Mouse (Mus musculus) CH12.LX (cell line): ENCODE results near the gene Slc9a8. TPM values are rescaled to one million over a fixed set of nuclear protein-coding genes. Genes with fewer than 3 reads are reported as not detected.

Source experiments
- DNase-seq: peaks from one replicate; pipeline ENCODE4 v3.0.0-alpha.2; 2013; ENCODE audit errors: extremely low read depth
- H3K27ac ChIP-seq: 2 replicates; pipeline ENCODE4 v1.5.1; 2012; ENCODE audit warnings: low read depth, mild to moderate bottlenecking, control low read depth, moderate library complexity; ENCODE audit not compliant: insufficient read depth
- H3K27me3 ChIP-seq: replicated peaks from 2 replicates; pipeline ENCODE3; 2012; ENCODE audit warnings: inconsistent platforms
- H3K36me3 ChIP-seq, 2 experiments: replicated peaks in 1 of 2; 2 replicates each; pipeline versions ENCODE3 to v1.6.1; 2012; ENCODE audit warnings: inconsistent platforms in 1 of 2, low read length in 1 of 2, mild to moderate bottlenecking in 1 of 2, mixed read lengths in 1 of 2, moderate library complexity in 1 of 2; ENCODE audit not compliant: control insufficient read depth in 1 of 2, insufficient read depth in 1 of 2
- H3K4me1 ChIP-seq, 2 experiments: 2 replicates each; pipeline ENCODE4 v1.6.1; 2012; ENCODE audit warnings: inconsistent platforms in 1 of 2, moderate library complexity in 1 of 2; ENCODE audit not compliant: insufficient read depth in 2 of 2, control insufficient read depth in 1 of 2
- H3K4me2 ChIP-seq: 2 replicates; pipeline ENCODE4 v1.6.1; 2012; ENCODE audit warnings: low read depth, mild to moderate bottlenecking, control low read depth; ENCODE audit not compliant: poor library complexity, insufficient read depth, severe bottlenecking
- H3K4me3 ChIP-seq, 3 experiments: fragments of 150-350 bp in 1 of 3; sonication (generic) in 1 of 3; replicated peaks in 1 of 3; 2 replicates each; pipeline versions ENCODE3 to v1.5.1; 2011 to 2012; ENCODE audit warnings: low read depth in 2 of 3, low read length in 2 of 3, mild to moderate bottlenecking in 2 of 3, moderate library complexity in 2 of 3, control low read depth in 1 of 3, improper control_type of control experiment in 1 of 3, inconsistent platforms in 1 of 3, mixed read lengths in 1 of 3; ENCODE audit not compliant: poor library complexity in 1 of 3
- H3K79me2 ChIP-seq: replicated peaks from 2 replicates; pipeline ENCODE4 v1.6.1; 2012; ENCODE audit warnings: mild to moderate bottlenecking, moderate library complexity; ENCODE audit not compliant: control insufficient read depth, poor library complexity, insufficient read depth, severe bottlenecking; ENCODE audit errors: extremely low read depth
- H3K9ac ChIP-seq: 2 replicates; pipeline ENCODE4 v1.6.1; 2012; ENCODE audit warnings: low read depth, mild to moderate bottlenecking, control low read depth, moderate library complexity; ENCODE audit not compliant: insufficient read depth
- H3K9me3 ChIP-seq: replicated peaks from 2 replicates; pipeline ENCODE3; 2012; ENCODE audit warnings: low read length, inconsistent platforms, mixed read lengths
- BHLHE40 ChIP-seq: IDR thresholded peaks from 2 replicates; pipeline ENCODE4 v1.6.1; 2011; ENCODE audit warnings: mild to moderate bottlenecking, low read depth, low read length, improper control_type of control experiment
- CHD2 ChIP-seq: IDR thresholded peaks from 2 replicates; pipeline ENCODE4 v1.6.1; 2011; ENCODE audit warnings: low read length, improper control_type of control experiment
- CTCF ChIP-seq, 2 experiments: IDR thresholded peaks in 1 of 2; conservative IDR thresholded peaks in 1 of 2; 2 replicates each; pipeline ENCODE4 v1.5.1; 2011 to 2012; ENCODE audit warnings: low read depth in 2 of 2, low read length in 2 of 2, improper control_type of control experiment in 1 of 2, inconsistent platforms in 1 of 2, mild to moderate bottlenecking in 1 of 2, moderate library complexity in 1 of 2
- E2F4 ChIP-seq: IDR thresholded peaks from 2 replicates; pipeline ENCODE4 v1.6.1; 2011; ENCODE audit warnings: low read depth, low read length, improper control_type of control experiment; ENCODE audit not compliant: insufficient replicate concordance
- ELF1 ChIP-seq: IDR thresholded peaks from 2 replicates; pipeline ENCODE4 v1.6.1; 2014; ENCODE audit warnings: low read depth, mild to moderate bottlenecking, inconsistent platforms, low read length, improper control_type of control experiment
- IRF4 ChIP-seq: IDR thresholded peaks from 2 replicates; pipeline ENCODE4 v1.6.1; 2014; ENCODE audit warnings: low read depth, mild to moderate bottlenecking, inconsistent platforms, low read length, improper control_type of control experiment
- MAX ChIP-seq: IDR thresholded peaks from 2 replicates; pipeline ENCODE4 v1.6.1; 2011; ENCODE audit warnings: low read length, improper control_type of control experiment
- MAZ ChIP-seq: IDR thresholded peaks from 2 replicates; pipeline ENCODE4 v1.6.1; 2012; ENCODE audit warnings: low read depth, mild to moderate bottlenecking, inconsistent platforms, low read length, improper control_type of control experiment, moderate library complexity
- MEF2A ChIP-seq: IDR thresholded peaks from 2 replicates; pipeline ENCODE4 v1.6.1; 2014; ENCODE audit warnings: low read depth, mild to moderate bottlenecking, inconsistent platforms, low read length, improper control_type of control experiment, borderline replicate concordance
- MYC ChIP-seq: IDR thresholded peaks from 2 replicates; pipeline ENCODE4 v1.6.1; 2011; ENCODE audit warnings: low read depth, mild to moderate bottlenecking, improper control_type of control experiment, low read length
- NRF1 ChIP-seq: IDR thresholded peaks from 2 replicates; pipeline ENCODE4 v1.6.1; 2014; ENCODE audit warnings: low read depth, mild to moderate bottlenecking, inconsistent platforms, low read length, improper control_type of control experiment, moderate library complexity
- POLR2A ChIP-seq: IDR thresholded peaks from 2 replicates; pipeline ENCODE4 v1.6.1; 2011; ENCODE audit warnings: low read depth, mild to moderate bottlenecking, improper control_type of control experiment, low read length
- POLR2AphosphoS2 ChIP-seq: IDR thresholded peaks from 2 replicates; pipeline ENCODE4 v1.6.1; 2011; ENCODE audit warnings: low read depth, low read length, improper control_type of control experiment
- RAD21 ChIP-seq: IDR thresholded peaks from 2 replicates; pipeline ENCODE4 v1.6.1; 2011; ENCODE audit warnings: low read depth, mild to moderate bottlenecking, low read length, improper control_type of control experiment, moderate library complexity
- RCOR1 ChIP-seq: conservative IDR thresholded peaks from 2 replicates; pipeline ENCODE4 v1.6.1; 2012; ENCODE audit warnings: low read depth, mild to moderate bottlenecking, inconsistent platforms, low read length, improper control_type of control experiment
- SIN3A ChIP-seq: IDR thresholded peaks from 2 replicates; pipeline ENCODE4 v1.6.1; 2012; ENCODE audit warnings: low read length, improper control_type of control experiment, inconsistent platforms
- TBP ChIP-seq: conservative IDR thresholded peaks from 2 replicates; pipeline ENCODE4 v1.6.1; 2011; ENCODE audit warnings: low read depth, low read length, improper control_type of control experiment
- TCF12 ChIP-seq: IDR thresholded peaks from 2 replicates; pipeline ENCODE4 v1.6.1; 2014; ENCODE audit warnings: low read depth, mild to moderate bottlenecking, inconsistent platforms, low read length, improper control_type of control experiment
- UBTF ChIP-seq: IDR thresholded peaks from 2 replicates; pipeline ENCODE4 v1.6.1; 2012; ENCODE audit warnings: low read depth, mild to moderate bottlenecking, inconsistent platforms, low read length, improper control_type of control experiment, moderate library complexity
- USF1 ChIP-seq: IDR thresholded peaks from 2 replicates; pipeline ENCODE4 v1.6.1; 2014; ENCODE audit warnings: low read depth, mild to moderate bottlenecking, inconsistent platforms, low read length, improper control_type of control experiment
- USF2 ChIP-seq: conservative IDR thresholded peaks from 2 replicates; pipeline ENCODE4 v1.6.1; 2011; ENCODE audit warnings: low read depth, low read length, improper control_type of control experiment
- ZKSCAN1 ChIP-seq: IDR thresholded peaks from 2 replicates; pipeline ENCODE4 v1.6.1; 2012; ENCODE audit warnings: low read depth, inconsistent platforms, low read length, improper control_type of control experiment, borderline replicate concordance
- ZMIZ1 ChIP-seq: IDR thresholded peaks from 2 replicates; pipeline ENCODE4 v1.6.1; 2012; ENCODE audit warnings: low read depth, mild to moderate bottlenecking, inconsistent platforms, low read length, improper control_type of control experiment
- ZNF384 ChIP-seq: IDR thresholded peaks from 2 replicates; pipeline ENCODE4 v1.6.1; 2012; ENCODE audit warnings: low read depth, low read length, improper control_type of control experiment, inconsistent platforms
- dilution Hi-C: fragments of 300-500 bp; cut with MboI; formaldehyde crosslinking; loops from 2 replicates; pipeline ENCODE4 v1.14.3; 2020; ENCODE audit warnings: low sequenced_read_pairs; ENCODE audit not compliant: extremely low pct_unique_long_range_greater_than_20kb, extremely low pct_ligation_motif_present
- in situ Hi-C: fragments of 300-500 bp; cut with MboI; formaldehyde crosslinking; loops from 3 replicates; pipeline ENCODE4 v1.14.3; 2019; ENCODE audit warnings: low sequenced_read_pairs, low pct_ligation_motif_present, low pct_unique_long_range_greater_than_20kb, mixed read lengths
- polyA plus RNA-seq: library from polyadenylated mRNA; unstranded; fragments of >175 nt; gene quantifications from 2 replicates; pipeline ENCODE4 v1.2.1, GENCODE M21; 2012; ENCODE audit warnings: low read depth; ENCODE audit not compliant: insufficient read length
- total RNA-seq, 2 experiments: library from RNA; depleted of rRNA; stranded (reverse); fragments of 300-350 nt in 1 of 2; fragments of >200 nt in 1 of 2; gene quantifications; 2 replicates each; pipeline ENCODE4 v1.2.3; 2012 to 2014

The Slc9a8 gene
- total and polyA plus RNA-seq, 3 experiments = 14.5 to 26.0 (median 25.0) TPM

DNA sequence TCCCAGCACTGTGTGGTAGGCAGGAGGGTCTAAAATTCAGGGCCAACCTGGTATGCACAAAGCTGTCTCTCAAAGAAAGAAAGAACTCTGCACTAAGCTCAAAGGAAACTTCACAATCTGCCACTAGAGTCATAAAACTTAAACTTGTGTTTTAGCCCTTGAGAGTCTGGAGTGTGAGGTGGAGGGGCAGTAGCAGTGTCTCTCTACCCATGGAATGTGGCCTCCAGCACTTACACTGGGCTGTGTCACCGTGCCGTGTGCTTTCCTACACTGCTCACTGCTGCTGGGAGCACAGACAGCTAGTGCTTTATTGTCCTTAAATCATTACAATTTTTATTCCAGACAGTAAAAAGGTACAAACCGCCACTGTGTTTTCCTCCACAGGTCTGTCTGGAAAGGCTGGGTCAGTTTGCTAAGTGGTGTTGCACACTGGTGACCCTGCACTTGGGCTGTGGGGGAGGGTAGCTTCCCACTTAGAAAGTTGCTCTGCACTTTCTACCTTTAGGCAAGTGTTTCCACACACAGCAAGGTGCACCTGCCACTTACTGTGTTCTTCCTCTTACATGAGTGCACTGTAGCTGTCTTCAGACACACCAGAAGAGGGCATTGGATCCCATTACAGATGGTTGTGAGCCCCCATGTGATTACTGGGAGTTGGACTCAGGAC is 86.3 kb downstream of the Slc9a8 start:
- H3K27ac ChIP-seq = no peak overlapping the region
- no peak for DNase-seq
- TF ChIP-seq ZMIZ1 (no peak), MAZ (no peak), POLR2AphosphoS2 (no peak), UBTF (no peak), CTCF (conservative IDR thresholded peaks at IDR 0.05 in 1 of 2, IDR thresholded peaks at IDR 0.05 in 1 of 2; ENCODE audit: low read depth in 2 of 2, low read length in 2 of 2) (no peak), USF2 (no peak), RAD21 (no peak), RCOR1 (no peak), NRF1 (no peak), ZNF384 (no peak), CHD2 (no peak), SIN3A (no peak), MEF2A (no peak), MYC (no peak)
- no peaks in the 10 kb centered on the region for H3K27me3 ChIP-seq
- peaks cover 56% of the 10 kb centered on the region for H3K79me2 ChIP-seq
- H3K9me3 ChIP-seq = no peaks in the 10 kb centered on the region
- H3K4me2 ChIP-seq = no peak overlapping the region
- H3K9ac ChIP-seq = no peak overlapping the region
- dilution Hi-C loops = no loop called here
- H3K4me1 ChIP-seq = peaks cover 5 to 38% of the 10 kb centered on the region in 2 experiments
- in situ Hi-C loops = no loop called here
- H3K4me3 ChIP-seq = no peak overlapping the region
- peaks cover 50 to 74% of the 10 kb centered on the region in 2 experiments for H3K36me3 ChIP-seq

DNA sequence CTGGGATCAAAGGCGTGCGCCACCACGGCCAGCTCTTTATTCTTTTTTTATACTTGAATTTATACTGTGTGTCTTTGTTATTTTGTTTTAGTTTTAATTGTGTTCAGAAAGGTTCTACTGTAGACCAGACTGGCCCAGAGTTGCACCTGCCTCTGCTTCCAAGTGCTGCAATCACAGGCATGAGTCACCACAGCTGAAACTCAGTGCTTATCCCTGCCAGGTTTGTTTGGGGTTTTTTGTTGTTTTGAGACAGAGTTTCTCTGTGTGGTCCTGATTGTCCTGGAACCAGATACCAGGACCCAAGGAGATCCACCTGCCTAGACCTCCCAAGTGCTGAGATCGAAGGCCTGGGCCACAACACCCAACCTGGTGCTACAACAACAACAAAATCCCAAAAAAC is 87.1 kb downstream of the Slc9a8 start:
- no peak for TF ChIP-seq USF2
- TF ChIP-seq E2F4 = no peak
- no peak for TF ChIP-seq CHD2
- no peak for TF ChIP-seq ZKSCAN1
- no peak for TF ChIP-seq TCF12
- TF ChIP-seq POLR2A = no peak
- TF ChIP-seq TBP = no peak
- TF ChIP-seq MAZ = no peak
- TF ChIP-seq NRF1 = no peak
- TF ChIP-seq CTCF (conservative IDR thresholded peaks at IDR 0.05 in 1 of 2, IDR thresholded peaks at IDR 0.05 in 1 of 2; ENCODE audit: low read depth in 2 of 2, low read length in 2 of 2) = no peak
- TF ChIP-seq IRF4 = no peak
- no peak for TF ChIP-seq POLR2AphosphoS2
- TF ChIP-seq BHLHE40 = no peak
- TF ChIP-seq ELF1 = no peak
- no peak for TF ChIP-seq RAD21
- no peak for TF ChIP-seq RCOR1
- no peak for TF ChIP-seq MAX
- TF ChIP-seq ZMIZ1 = no peak
- no peak for TF ChIP-seq USF1
- Histone ChIP-seq H3K4me2 (no peak overlapping the region), H3K27me3 (no peaks in the 10 kb centered on the region), H3K36me3 (peaks cover 56 to 81% of the 10 kb centered on the region in 2 experiments), H3K27ac (no peak overlapping the region), H3K4me3 (no peak overlapping the region), H3K9me3 (no peaks in the 10 kb centered on the region), H3K9ac (no peak overlapping the region), H3K79me2 (peaks cover 54% of the 10 kb centered on the region), H3K4me1 (peaks cover 5 to 38% of the 10 kb centered on the region in 2 experiments)
- dilution Hi-C loops (no loop called here), in situ Hi-C loops (no loop called here)
- no peak for DNase-seq
